Mouse (Mus musculus) testis, adult 2 months (tissue): ENCODE measurements at regions not wholly inside any gene's neighbourhood (a gene's known extent, or its start where the extent isn't known, plus 50 kb on each side); places are given as distances from the start of the nearest gene placed in this dataset.

ENCODE experiments used
- H3K27ac ChIP-seq: fragments of 200-500 bp; 2 replicates; pipeline ENCODE4 v1.5.1; 2012; ENCODE audit warnings: low read depth, low read length; ENCODE audit not compliant: control insufficient read depth, insufficient read depth
- H3K27me3 ChIP-seq: fragments of 200-500 bp; 2 replicates; pipeline ENCODE4 v1.6.1; 2012; ENCODE audit warnings: mild to moderate bottlenecking, low read length, moderate library complexity; ENCODE audit not compliant: control insufficient read depth, insufficient read depth
- H3K36me3 ChIP-seq: fragments of 200-500 bp; 2 replicates; pipeline ENCODE4 v1.6.1; 2012; ENCODE audit warnings: mild to moderate bottlenecking, low read length; ENCODE audit not compliant: control insufficient read depth, insufficient read depth
- H3K4me1 ChIP-seq: fragments of 200-500 bp; 2 replicates; pipeline ENCODE4 v1.6.1; 2012; ENCODE audit warnings: low read length; ENCODE audit not compliant: control insufficient read depth, insufficient read depth
- H3K4me3 ChIP-seq: fragments of 200-500 bp; 2 replicates; pipeline ENCODE4 v1.5.1; 2012; ENCODE audit warnings: low read depth, mild to moderate bottlenecking, low read length, moderate library complexity, mixed read lengths; ENCODE audit not compliant: control insufficient read depth
- CTCF ChIP-seq: fragments of 200-500 bp; IDR thresholded peaks from 2 replicates; pipeline ENCODE4 v1.5.1; 2012; ENCODE audit warnings: low read depth, mild to moderate bottlenecking, inconsistent platforms, low read length, moderate library complexity; ENCODE audit not compliant: control insufficient read depth, insufficient read depth, insufficient replicate concordance
- POLR2A ChIP-seq: fragments of 200-500 bp; IDR thresholded peaks from 2 replicates; pipeline ENCODE4 v1.6.1; 2012; ENCODE audit warnings: low read depth, mild to moderate bottlenecking, inconsistent platforms, low read length, moderate library complexity; ENCODE audit not compliant: control insufficient read depth

DNA sequence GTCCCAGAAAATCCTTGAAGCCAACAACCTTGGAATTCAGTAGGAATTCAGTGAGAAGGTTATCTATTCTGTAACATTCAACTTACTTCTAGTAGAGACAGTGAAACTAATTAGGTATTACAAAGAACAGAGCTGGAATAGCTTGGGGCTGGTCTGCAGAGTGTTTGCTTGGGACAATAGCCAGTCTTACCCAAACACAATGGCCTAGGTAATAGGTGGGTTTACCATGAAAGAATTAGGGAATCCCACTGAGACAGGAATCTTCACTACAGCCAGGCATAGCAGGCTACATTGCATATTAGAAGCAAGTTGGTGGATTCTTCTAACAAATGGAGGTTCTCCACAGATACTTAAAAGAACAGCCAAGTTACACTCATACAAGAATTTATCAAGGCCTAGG lies 449.0 kb upstream of the Gabra5 start:
- Histone ChIP-seq H3K27me3 (no peaks in the 10 kb centered on the region), H3K4me1 (no peaks in the 10 kb centered on the region), H3K36me3 (no peaks in the 10 kb centered on the region), H3K4me3 (no peak overlapping the region), H3K27ac (no peak overlapping the region)
- no peak for TF ChIP-seq POLR2A
- no peak for TF ChIP-seq CTCF
